Mouse (Mus musculus) cerebellum, adult 11 months (tissue): ENCODE measurements at regions not wholly inside any gene's neighbourhood (a gene's known extent, or its start where the extent isn't known, plus 50 kb on each side); places are given as distances from the start of the nearest gene placed in this dataset.
A peak's percentile ranks its signal among the peaks of the same experiment; 100 is the strongest.
"Not testable (repeated sequence)": the region's sequence is repeated elsewhere in the genome, so short reads cannot be mapped to it uniquely, and the experiment has no call there.

Experiments
- DNase-seq: peaks from one replicate; pipeline ENCODE4 v3.0.0; 2022

- not testable (repeated sequence) for DNase-seq
These were observed 175.3 kb downstream of the Tomm20 start for GRCm38 (mm10) chr8:126770374-126770773.

- no peak for DNase-seq
These were observed 174.4 kb upstream of the Irf2bp2 start for GRCm38 (mm10) chr8:126768142-126768541.

DNA sequence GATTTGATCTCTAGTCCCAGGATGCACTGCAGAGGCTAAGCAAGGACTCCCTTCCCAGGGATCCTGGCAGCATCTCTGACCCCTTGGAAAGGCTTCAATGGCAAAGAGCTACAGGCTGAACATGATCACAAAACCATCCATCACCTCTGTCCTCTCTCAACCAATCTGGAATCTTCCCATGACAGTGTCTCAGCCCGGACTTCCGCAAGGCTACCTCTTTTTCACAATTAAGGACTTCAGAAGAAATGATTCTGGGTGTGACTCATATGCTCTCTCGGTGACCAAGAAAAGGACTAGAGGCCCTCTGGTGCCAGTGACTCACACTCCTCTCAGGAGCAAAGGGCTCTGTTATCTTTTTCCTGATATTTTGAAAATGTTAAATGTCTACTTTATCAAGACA is 173.6 kb upstream of the Irf2bp2 start:
- DNase-seq, result no peak

- no peak for DNase-seq
These were observed 172.0 kb upstream of the Irf2bp2 start for GRCm38 (mm10) chr8:126765693-126766238.

DNA sequence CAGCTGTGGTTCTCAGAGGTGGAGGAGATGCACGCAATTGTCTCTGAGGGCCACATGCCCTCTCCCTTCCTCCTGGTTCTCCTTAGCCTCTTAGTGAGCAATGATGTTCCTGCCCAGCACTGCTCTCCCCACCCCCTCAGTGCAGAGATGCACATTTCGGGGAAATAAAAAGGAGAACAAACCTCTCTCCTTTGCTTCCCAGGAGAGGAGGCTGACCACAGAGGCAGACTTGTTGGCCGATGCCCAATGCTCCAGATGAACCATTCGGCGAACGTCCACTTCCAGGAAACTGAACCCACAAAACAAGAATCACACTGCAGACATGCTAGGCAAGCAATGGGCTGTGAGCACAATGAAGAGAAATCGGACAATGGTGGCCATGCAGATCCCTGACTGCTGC is 169.8 kb upstream of the Irf2bp2 start:
- no peak for DNase-seq

GRCm38 (mm10) chr8:126759711-126760110 is 165.9 kb upstream of the Irf2bp2 start:
- DNase-seq, result no peak

DNA sequence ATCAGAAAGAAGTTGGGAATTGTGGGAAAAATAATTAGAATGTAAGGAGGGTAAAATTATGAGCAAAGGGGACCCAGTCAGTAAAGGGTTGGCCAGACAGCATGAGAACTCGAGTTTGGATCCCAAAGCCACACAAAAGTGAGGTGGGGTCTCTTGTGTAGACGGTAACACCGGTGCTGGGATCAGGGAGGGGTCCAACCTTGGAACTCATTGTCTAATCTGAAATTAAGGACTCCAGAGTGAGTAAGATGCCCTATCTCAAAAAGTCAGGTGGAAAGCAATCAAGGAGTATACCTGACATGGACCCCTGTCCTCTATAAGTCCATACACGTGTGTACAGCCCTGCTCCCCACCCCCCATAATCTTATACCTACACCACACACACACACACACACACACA is 165.2 kb upstream of the Irf2bp2 start:
- no peak for DNase-seq

DNA sequence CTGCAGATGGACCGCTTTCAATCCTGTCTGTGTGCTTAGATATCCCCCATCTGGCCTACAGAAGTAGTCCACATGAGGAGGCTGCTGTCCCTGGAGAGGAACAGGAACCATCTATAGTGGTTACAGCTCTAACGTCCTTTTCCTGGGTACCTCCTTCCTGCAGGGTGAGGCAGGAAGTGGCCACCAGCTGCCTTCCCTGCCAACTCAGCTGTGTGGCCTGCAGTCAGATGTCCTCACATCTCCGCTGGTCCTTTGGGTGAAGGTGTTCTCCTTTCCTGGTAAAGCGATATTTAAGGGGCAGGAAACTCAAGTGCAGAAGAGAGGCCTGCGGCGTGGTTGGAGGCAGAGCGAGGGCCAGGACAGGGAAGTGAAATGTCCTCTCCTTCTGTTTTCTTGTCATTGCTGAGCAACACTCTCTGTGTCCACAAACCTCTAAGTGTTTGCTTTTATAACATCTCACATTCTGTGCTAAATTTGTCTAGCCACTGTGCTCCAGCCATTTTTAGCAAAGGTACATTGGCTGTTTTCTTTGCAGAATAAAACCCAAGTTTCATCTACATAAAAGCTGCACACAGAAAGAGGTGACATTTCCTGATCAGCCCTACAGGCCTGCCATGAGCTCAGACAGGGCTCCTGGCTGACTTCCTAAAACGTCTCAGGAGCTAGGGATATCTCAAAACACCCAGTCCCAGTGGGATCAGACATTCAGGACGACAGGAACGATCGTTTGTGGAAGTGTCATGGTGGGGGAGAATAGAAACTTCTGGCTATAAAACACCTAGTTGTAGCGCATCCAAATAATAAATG is 164.4 kb upstream of the Irf2bp2 start:
- no peak for DNase-seq

DNA sequence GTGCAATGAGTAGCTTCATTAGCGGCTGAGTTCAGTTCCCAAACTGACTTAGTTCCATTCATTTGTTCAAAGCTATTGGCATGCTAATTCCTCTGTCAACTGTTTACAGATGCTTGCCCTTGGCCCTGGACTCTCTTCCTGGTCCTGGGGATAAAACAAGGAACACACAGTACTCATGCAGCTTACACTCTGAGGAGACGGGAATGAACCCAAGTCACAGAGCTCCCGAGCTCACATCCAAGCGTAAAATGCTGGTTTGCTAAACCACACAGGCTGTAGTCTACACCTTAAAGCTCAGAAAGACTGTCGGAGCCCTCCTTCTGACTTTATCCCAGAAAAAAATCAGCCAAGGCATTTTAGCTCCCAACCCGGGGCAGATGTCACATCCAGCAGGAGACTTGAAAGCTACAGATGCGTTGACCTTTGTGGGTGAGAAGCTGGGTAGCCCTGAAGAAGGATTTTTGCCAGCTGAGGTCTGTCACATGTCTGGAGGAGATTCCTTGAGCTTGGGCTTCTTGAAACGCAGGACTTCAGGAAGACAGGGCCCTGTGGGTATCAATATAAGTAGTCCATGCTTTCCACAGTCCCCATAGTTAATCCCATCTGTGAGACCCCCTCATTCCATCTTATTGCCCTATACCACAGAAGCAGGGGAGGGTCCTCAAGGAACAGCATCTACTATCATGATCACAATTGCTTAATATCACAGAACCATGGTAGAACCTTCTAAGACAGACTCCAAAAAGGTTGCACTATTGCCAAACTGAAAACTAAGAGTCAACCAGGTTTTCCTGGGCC is 162.7 kb upstream of the Irf2bp2 start:
- no peak for DNase-seq

GRCm38 (mm10) chr8:126755669-126756068 is 161.9 kb upstream of the Irf2bp2 start:
- DNase-seq, result no peak

- peak; percentile 43 for DNase-seq
These were observed 160.6 kb upstream of the Irf2bp2 start for GRCm38 (mm10) chr8:126754361-126754809.

DNA sequence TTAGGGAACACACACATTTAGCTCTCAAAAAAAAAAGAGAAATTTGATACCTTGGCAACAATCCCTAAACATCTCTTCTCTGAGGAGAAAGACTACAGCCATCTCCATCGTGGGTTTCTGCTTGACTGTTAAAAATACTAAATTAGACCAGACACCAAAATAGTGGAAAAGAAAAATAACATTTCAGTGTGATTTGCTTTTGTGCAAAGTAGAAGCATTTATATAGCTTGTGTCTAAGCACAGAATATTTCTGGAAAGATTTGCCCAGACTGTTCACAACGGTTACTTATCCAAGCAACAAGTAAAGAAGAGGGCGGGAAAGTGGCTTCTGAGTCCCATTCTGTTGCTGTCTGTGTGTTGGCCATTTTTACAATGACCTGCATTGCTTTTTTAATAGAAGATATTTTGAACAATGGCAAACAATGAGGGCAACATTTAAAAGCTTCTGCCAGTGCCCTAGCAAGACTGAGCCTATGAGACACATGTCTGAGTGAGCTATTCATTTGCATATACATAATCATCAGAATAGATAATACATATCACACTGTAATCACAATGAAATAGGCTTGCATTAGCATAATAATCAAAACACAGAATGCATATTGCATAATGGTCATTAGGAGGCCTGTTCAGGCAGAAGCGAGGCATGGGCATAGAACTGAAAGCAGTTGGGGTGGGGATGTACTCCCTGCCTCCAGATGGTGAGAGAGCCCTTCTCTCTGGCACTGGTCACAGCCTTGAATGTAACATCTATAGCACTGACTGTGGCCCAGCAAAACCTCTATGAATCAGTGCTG is 159.5 kb upstream of the Irf2bp2 start:
- DNase-seq, result peak; percentile 28

DNA sequence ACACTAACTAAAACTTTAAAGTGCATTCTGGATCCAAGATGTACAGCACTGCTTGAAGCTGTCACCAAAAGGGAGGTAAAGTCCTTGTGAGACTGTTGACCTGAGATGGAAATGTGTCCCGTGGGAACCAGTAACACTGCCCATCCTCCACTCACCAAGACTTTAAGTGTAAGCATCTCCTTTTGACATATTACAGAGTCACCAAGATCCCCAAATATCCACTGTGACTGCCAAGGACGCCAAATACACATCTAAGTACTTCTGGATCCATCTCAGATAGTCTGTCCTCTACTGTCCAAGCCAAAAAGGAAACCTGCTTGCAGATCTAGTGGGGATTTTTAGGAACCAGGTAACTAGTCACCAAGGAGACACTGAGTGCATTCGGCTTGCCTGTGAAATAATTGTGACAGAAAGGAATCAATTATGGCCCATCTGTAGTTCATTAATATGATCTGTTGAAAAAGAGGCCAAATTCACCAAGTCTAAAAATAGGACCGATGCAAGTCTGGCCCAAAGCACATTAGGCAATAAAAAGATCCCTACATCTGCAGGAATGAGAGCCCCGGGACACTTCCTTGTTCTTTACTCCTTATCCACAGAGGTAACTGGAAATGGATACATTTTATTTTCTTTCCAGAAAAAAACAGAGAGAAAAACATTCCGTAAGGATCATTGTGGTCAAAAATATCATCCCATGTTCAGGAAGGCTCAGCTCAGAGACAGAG is 157.8 kb upstream of the Irf2bp2 start:
- DNase-seq, result no peak

- no peak for DNase-seq
These were observed 152.4 kb upstream of the Irf2bp2 start for GRCm38 (mm10) chr8:126745992-126746775.

DNA sequence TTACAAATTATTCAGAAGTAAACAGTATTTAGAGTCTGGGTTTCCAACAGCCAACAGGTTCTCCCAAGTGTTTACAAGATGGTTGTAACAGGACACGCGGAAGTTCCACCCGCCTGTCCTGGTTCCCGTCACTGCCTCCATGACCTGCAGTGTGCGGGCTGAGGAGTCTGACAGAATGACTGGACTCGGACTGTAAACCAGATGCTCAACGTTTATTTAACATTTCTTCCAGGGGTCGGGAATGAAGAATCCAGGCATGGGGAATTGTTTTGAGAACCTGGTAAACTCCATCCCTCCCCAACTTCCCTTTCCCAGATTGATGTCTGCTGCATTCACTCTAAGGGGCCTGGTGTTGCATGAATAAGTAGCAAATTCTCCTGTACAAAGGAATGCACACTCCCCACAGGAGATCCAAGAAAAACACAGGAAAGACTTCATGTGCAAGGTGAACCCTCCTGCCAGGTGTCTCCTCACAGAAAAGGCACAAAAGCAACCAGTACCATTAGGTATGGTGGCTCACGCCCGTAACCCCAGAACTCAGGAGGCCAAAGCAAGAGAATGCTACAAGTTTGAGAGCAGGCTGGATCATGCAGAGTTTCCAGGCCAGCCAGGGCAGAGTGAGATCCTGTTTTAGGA is 151.1 kb upstream of the Irf2bp2 start:
- no peak for DNase-seq

- DNase-seq, result no peak
These were observed 149.5 kb upstream of the Irf2bp2 start for GRCm38 (mm10) chr8:126743296-126743695.

DNA sequence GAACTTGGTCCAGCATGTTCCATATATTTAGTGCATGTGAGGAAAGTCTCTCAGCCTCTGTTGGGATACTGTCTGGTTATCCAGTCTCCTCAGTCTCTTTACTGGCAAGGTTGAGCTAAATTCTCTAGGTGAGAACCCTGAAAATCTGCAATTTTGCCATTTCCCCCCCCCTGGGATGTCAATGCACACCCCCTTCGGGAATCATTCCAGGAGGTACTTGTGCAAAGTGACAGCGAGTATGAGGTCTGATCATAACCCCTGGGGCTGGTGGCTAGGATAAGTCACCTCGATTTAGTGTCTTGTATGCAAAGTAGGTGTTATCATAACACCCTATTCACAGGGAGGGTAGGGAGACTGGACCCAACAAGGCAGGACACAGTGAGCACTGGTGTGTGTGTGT is 148.3 kb upstream of the Irf2bp2 start:
- DNase-seq, result no peak

DNA sequence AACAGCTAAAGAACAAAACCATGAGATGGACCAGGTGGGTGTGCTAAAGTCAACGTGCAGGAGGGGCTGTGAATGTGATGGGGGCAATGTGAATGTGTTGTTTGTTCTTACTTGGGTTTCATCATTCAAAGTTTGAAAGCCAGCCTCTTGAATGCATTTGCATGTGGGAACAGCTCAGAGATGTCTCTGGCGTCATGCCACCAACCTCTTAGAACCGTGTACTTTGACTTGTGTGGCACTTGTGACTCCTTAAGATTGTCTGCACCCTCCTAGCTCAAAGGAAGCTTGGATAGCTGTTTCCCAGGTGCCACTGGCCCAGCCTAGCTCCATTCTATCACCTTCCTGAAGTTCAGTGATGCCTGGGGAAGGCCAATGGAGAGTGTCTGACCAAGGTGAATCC is 147.2 kb upstream of the Irf2bp2 start:
- no peak for DNase-seq

DNA sequence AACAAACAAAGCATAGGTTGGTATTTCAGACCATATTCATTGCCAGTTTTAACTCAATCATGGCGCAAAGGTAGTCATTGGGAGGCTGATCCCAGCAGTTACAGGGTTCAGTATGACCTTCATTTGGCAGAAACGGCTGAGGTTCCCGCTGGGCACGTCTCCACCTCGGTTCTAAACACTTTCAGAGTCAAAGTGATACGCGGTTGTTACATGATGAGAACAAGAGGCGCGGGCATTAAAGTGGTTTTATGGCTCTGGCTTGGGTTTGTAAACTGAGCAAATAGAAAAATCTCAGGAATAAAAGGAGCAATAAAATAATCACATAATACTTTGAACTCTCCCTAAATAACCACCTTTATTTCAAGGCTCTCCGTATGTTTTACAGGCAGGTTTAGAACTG is 146.0 kb upstream of the Irf2bp2 start:
- no peak for DNase-seq

GRCm38 (mm10) chr8:126737032-126737431 is 143.2 kb upstream of the Irf2bp2 start:
- DNase-seq, result no peak

GRCm38 (mm10) chr8:126736441-126736962 is 142.7 kb upstream of the Irf2bp2 start:
- no peak for DNase-seq
